Mouse (Mus musculus) intestine, postnatal 0 days (tissue): ENCODE measurements at regions not wholly inside any gene's neighbourhood (a gene's known extent, or its start where the extent isn't known, plus 50 kb on each side); places are given as distances from the start of the nearest gene placed in this dataset.
"Not testable (repeated sequence)": the region's sequence is repeated elsewhere in the genome, so short reads cannot be mapped to it uniquely, and the experiment has no call there.

Experiments
- ATAC-seq: fragments of 200-750 bp; cut with Nextera tagmentation; 2 replicates; pipeline ENCODE4 v1.8.0; 2017; ENCODE audit warnings: mild to moderate bottlenecking, moderate TSS enrichment, moderate library complexity
- H3K27ac ChIP-seq: fragments of 300-500 bp; sonication (generic); 2 replicates; pipeline ENCODE4 v1.5.1; 2014; ENCODE audit warnings: mild to moderate bottlenecking, low read depth, low read length, moderate library complexity
- H3K27me3 ChIP-seq: fragments of 300-500 bp; sonication (generic); replicated peaks from 2 replicates; pipeline ENCODE4 v1.6.1; 2014; ENCODE audit warnings: low read length, mixed read lengths; ENCODE audit not compliant: control insufficient read depth, insufficient read depth
- H3K36me3 ChIP-seq: fragments of 300-500 bp; sonication (generic); 2 replicates; pipeline ENCODE4 v1.6.1; 2014; ENCODE audit warnings: mild to moderate bottlenecking, moderate library complexity; ENCODE audit not compliant: control insufficient read depth, insufficient read depth
- H3K4me1 ChIP-seq: fragments of 300-500 bp; sonication (generic); replicated peaks from 2 replicates; pipeline ENCODE4 v1.6.1; 2014; ENCODE audit warnings: antibody characterized with exemption, low read length, mixed read lengths; ENCODE audit not compliant: control insufficient read depth, insufficient read depth
- H3K4me2 ChIP-seq: fragments of 300-500 bp; sonication (generic); replicated peaks from 2 replicates; pipeline ENCODE4 v1.6.1; 2014; ENCODE audit warnings: low read depth, mild to moderate bottlenecking, moderate library complexity
- H3K4me3 ChIP-seq: fragments of 300-500 bp; sonication (generic); 2 replicates; pipeline ENCODE4 v1.5.1; 2014; ENCODE audit warnings: low read depth, low read length
- H3K9ac ChIP-seq: fragments of 300-500 bp; sonication (generic); 2 replicates; pipeline ENCODE4 v1.6.1; 2014; ENCODE audit warnings: mild to moderate bottlenecking, low read depth, low read length
- H3K9me3 ChIP-seq: fragments of 300-500 bp; sonication (generic); 2 replicates; pipeline ENCODE4 v1.6.1; 2016; ENCODE audit warnings: mixed run types; ENCODE audit not compliant: control insufficient read depth
- CTCF ChIP-seq: sonication (generic); IDR thresholded peaks from 2 replicates; pipeline ENCODE4 v1.5.1; 2016; ENCODE audit warnings: low read depth, mild to moderate bottlenecking, control low read depth, antibody characterized with exemption, moderate library complexity
- WGBS: fragments of 180-500 bp; shearing (Covaris S2); extraction: QIAGEN DNeasy Blood & Tissue Kit; methylation state at CpG from one replicate; pipeline ENCODE4 v1.1.7; 2014; 5-methylcytosine and 5-hydroxymethylcytosine counted together

GRCm38 (mm10) chr15:43772718-43773117 is 3638.6 kb downstream of the 9330182O14Rik start:
- peak; percentile 63 for TF ChIP-seq CTCF
- Histone ChIP-seq H3K36me3 (no peaks in the 10 kb centered on the region), H3K4me1 (no peaks in the 10 kb centered on the region), H3K4me3 (no peak overlapping the region), H3K4me2 (no peak overlapping the region), H3K9ac (no peak overlapping the region), H3K27ac (no peak overlapping the region), H3K9me3 (no peaks in the 10 kb centered on the region), H3K27me3 (no peaks in the 10 kb centered on the region)
- ATAC-seq, result no peak
- 22% methylated on average over 3 of the region's 3 CpGs for WGBS

GRCm38 (mm10) chr15:43782126-43782632 is 3648.0 kb downstream of the 9330182O14Rik start:
- 73% methylated on average over 3 of the region's 3 CpGs for WGBS
- not testable (repeated sequence) for H3K4me2 ChIP-seq, H3K4me1 ChIP-seq, H3K4me3 ChIP-seq, H3K27ac ChIP-seq, H3K36me3 ChIP-seq, H3K27me3 ChIP-seq, ATAC-seq, H3K9me3 ChIP-seq, H3K9ac ChIP-seq

DNA sequence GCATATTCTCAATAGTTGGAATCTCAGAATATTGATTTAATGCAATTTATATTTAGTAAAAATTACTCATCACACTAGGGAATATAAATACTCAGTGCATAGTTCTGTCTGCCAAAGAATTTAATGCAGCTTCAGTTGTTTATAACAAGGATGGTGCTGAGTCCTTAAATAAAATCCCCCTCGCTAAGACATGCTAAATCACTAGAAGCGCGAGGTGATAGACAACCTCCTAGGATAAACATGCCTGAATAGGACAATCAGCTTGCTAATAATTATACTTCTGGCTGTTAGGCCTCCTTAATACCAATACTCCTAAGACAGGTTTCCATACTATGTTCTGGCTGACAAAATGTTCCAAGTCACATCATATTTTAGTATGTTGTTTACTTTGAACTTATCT is 3650.0 kb downstream of the 9330182O14Rik start:
- no peaks in the 10 kb centered on the region for H3K4me1 ChIP-seq
- 58% methylated on average over 3 of the region's 3 CpGs for WGBS
- no peak for ATAC-seq
- H3K36me3 ChIP-seq, result no peaks in the 10 kb centered on the region
- no peak overlapping the region for H3K4me2 ChIP-seq
- no peak overlapping the region for H3K27ac ChIP-seq
- no peak for TF ChIP-seq CTCF
- no peak overlapping the region for H3K4me3 ChIP-seq
- H3K9ac ChIP-seq, result no peak overlapping the region
- no peaks in the 10 kb centered on the region for H3K9me3 ChIP-seq
- H3K27me3 ChIP-seq, result no peaks in the 10 kb centered on the region

- Histone ChIP-seq H3K27me3 (no peaks in the 10 kb centered on the region), H3K9ac (no peak overlapping the region), H3K4me3 (no peak overlapping the region), H3K4me1 (no peaks in the 10 kb centered on the region), H3K9me3 (no peaks in the 10 kb centered on the region), H3K36me3 (no peaks in the 10 kb centered on the region), H3K27ac (no peak overlapping the region), H3K4me2 (no peak overlapping the region)
- no peak for TF ChIP-seq CTCF
- no peak for ATAC-seq
- 17% methylated on average over 4 of the region's 4 CpGs for WGBS
Observed at GRCm38 (mm10) chr15:43803342-43803741, 3669.2 kb downstream of the 9330182O14Rik start.
